Mouse (Mus musculus) thymus, postnatal 25 days (tissue): ENCODE results near the gene Ppp2r5c.

Source experiments
- DNase-seq: peaks from one replicate; pipeline ENCODE4 v3.0.0; 2022

Ppp2r5c gene

GRCm38 (mm10) chr12:110444530-110444929 lies 2.4 kb upstream of the Ppp2r5c start:
- DNase-seq = no peak

- DNase-seq = no peak
Observed at GRCm38 (mm10) chr12:110445775-110446174, 1.1 kb upstream of the Ppp2r5c start.

- DNase-seq = peak; percentile 69
Observed at GRCm38 (mm10) chr12:110447306-110447705, 386 bp downstream of the Ppp2r5c start.

GRCm38 (mm10) chr12:110448767-110449166 lies 1.8 kb downstream of the Ppp2r5c start:
- DNase-seq = no peak

- peak; percentile 87 for DNase-seq
Observed at GRCm38 (mm10) chr12:110454223-110454622, 7.3 kb downstream of the Ppp2r5c start.

- DNase-seq = no peak
Observed at GRCm38 (mm10) chr12:110456024-110456423, 9.1 kb downstream of the Ppp2r5c start.

- no peak for DNase-seq
Observed at GRCm38 (mm10) chr12:110458667-110459066, 11.7 kb downstream of the Ppp2r5c start.

GRCm38 (mm10) chr12:110460418-110461300 lies 13.7 kb downstream of the Ppp2r5c start:
- no peak for DNase-seq

- DNase-seq = peak; percentile 48
Observed at GRCm38 (mm10) chr12:110463711-110464110, 16.8 kb downstream of the Ppp2r5c start.

- no peak for DNase-seq
Observed at GRCm38 (mm10) chr12:110471426-110471825, 24.5 kb downstream of the Ppp2r5c start.

GRCm38 (mm10) chr12:110472247-110472646 lies 25.3 kb downstream of the Ppp2r5c start:
- DNase-seq = no peak

- no peak for DNase-seq
Observed at GRCm38 (mm10) chr12:110474497-110474896, 27.6 kb downstream of the Ppp2r5c start.

- no peak for DNase-seq
Observed at GRCm38 (mm10) chr12:110476561-110476960, 29.6 kb downstream of the Ppp2r5c start.

GRCm38 (mm10) chr12:110477906-110478305 lies 31.0 kb downstream of the Ppp2r5c start:
- DNase-seq = no peak

- DNase-seq = peak; percentile 81
Observed at GRCm38 (mm10) chr12:110478601-110479008, 31.7 kb downstream of the Ppp2r5c start.

- DNase-seq = no peak
Observed at GRCm38 (mm10) chr12:110479268-110479667, 32.3 kb downstream of the Ppp2r5c start.

GRCm38 (mm10) chr12:110480701-110481100 lies 33.8 kb downstream of the Ppp2r5c start:
- DNase-seq = no peak

- peak; percentile 76 for DNase-seq
Observed at GRCm38 (mm10) chr12:110483761-110484160, 36.8 kb downstream of the Ppp2r5c start.

GRCm38 (mm10) chr12:110484824-110485584 lies 38.1 kb downstream of the Ppp2r5c start:
- DNase-seq = peak; percentile 58

GRCm38 (mm10) chr12:110485585-110486331 lies 38.8 kb downstream of the Ppp2r5c start:
- peak; percentile 88 for DNase-seq

GRCm38 (mm10) chr12:110486852-110487251 lies 39.9 kb downstream of the Ppp2r5c start:
- DNase-seq = no peak

- no peak for DNase-seq
Observed at GRCm38 (mm10) chr12:110488031-110488430, 41.1 kb downstream of the Ppp2r5c start.
